Comparison of ENCODE assay signal across 8 mouse cellular contexts in genomic region chrX:167208506-167208820, GRCm38 (mm10). TPM values are rescaled to one million over a fixed set of nuclear protein-coding genes. Genes with fewer than 3 reads are reported as not detected.
DNase-seq lines count a peak whose midpoint lies in the region; ATAC-seq and TF ChIP-seq lines count a peak whose summit lies in the region.

No protein-coding gene starts in this region.

- peak; percentile 37 to 44 for DNase-seq in spleen, postnatal 36 days (ENCODE audit: low spot score in 2 of 2)
- DNase-seq in spleen, adult 12 weeks (ENCODE audit: low spot score) = no peak
- peak; percentile 25 to 28 for DNase-seq in left cerebral cortex, postnatal 36 days (ENCODE audit: low spot score in 2 of 2)
- DNase-seq in thymus, adult 2 months = no peak
- DNase-seq in frontal cortex, postnatal 14 days (ENCODE audit: low spot score in 2 of 2) = no peak

- peak; percentile 2; the same call in 1 of the 2 replicates for ATAC-seq in common myeloid progenitor, adult 5-6 weeks (replicated peaks; ENCODE audit: low read depth, poor library complexity, severe bottlenecking)
- ATAC-seq in heart, embryonic 13.5 days (ENCODE audit: extremely low read depth, insufficient number of reproducible peaks, low FRiP score, low TSS enrichment) = no peak

- peaks cover 9% of the 10 kb centered on the region for H3K36me3 ChIP-seq in heart, embryonic 13.5 days
- peaks cover 16% of the 10 kb centered on the region for H3K36me3 ChIP-seq in megakaryocyte, embryonic 14.5 days (replicated peaks; ENCODE audit: low read length)
- peaks cover 13% of the 10 kb centered on the region for H3K36me3 ChIP-seq in thymus, adult 2 months (ENCODE audit: control insufficient read depth, insufficient read depth, low read length)

- WGBS in heart, embryonic 13.5 days = 8% methylated on average over 16 of the region's 16 CpGs
- WGBS in thymus, adult 2 months = 2% methylated on average over 16 of the region's 16 CpGs

- H3K4me3 ChIP-seq in heart, embryonic 13.5 days = peak overlapping the region; percentile 71
- H3K4me3 ChIP-seq in megakaryocyte, embryonic 14.5 days (replicated peaks) = peak overlapping the region; percentile 94
- H3K4me3 ChIP-seq in thymus, adult 2 months (ENCODE audit: control insufficient read depth, insufficient read depth, low read length) = peak overlapping the region; percentile 97

- no peaks in the 10 kb centered on the region for H3K9me3 ChIP-seq in heart, embryonic 13.5 days
- no peaks in the 10 kb centered on the region for H3K9me3 ChIP-seq in megakaryocyte, embryonic 14.5 days

- TF ChIP-seq POLR2A in thymus, adult 2 months (IDR thresholded peaks at IDR 0.05; ENCODE audit: control insufficient read depth, extremely low read depth, insufficient read depth, low read length, poor library complexity) = no peak

- TF ChIP-seq CTCF in thymus, adult 2 months (IDR thresholded peaks at IDR 0.05; ENCODE audit: borderline replicate concordance, control insufficient read depth, extremely low read depth, insufficient read depth, low read length, poor library complexity) = no peak

- H3K9ac ChIP-seq in heart, embryonic 13.5 days = peak overlapping the region; percentile 94

- H3K27ac ChIP-seq in heart, embryonic 13.5 days (replicated peaks) = peak overlapping the region; percentile 95
- peak overlapping the region; percentile 96 for H3K27ac ChIP-seq in thymus, adult 2 months (ENCODE audit: control insufficient read depth, insufficient read depth, low read length)

- peaks cover 24% of the 10 kb centered on the region for H3K4me1 ChIP-seq in heart, embryonic 13.5 days
- H3K4me1 ChIP-seq in megakaryocyte, embryonic 14.5 days = peaks cover 50% of the 10 kb centered on the region
- peaks cover 21% of the 10 kb centered on the region for H3K4me1 ChIP-seq in thymus, adult 2 months (replicated peaks; ENCODE audit: control insufficient read depth, insufficient read depth, low read length)

- 0 out of 2 replicates have a peak, but pooled peaks cover 7% of the 10 kb centered on the region for H3K27me3 ChIP-seq in heart, embryonic 13.5 days (replicated peaks)
- peaks cover 5% of the 10 kb centered on the region for H3K27me3 ChIP-seq in megakaryocyte, embryonic 14.5 days (replicated peaks)
- no peaks in the 10 kb centered on the region for H3K27me3 ChIP-seq in thymus, adult 2 months (ENCODE audit: control insufficient read depth, insufficient read depth, low read length)

- H3K4me2 ChIP-seq in heart, embryonic 13.5 days = peak overlapping the region; percentile 71

- intact Hi-C loops in left cerebral cortex, postnatal 36 days (cut with DNase I) = loop anchor here (5.0 to 10.0 kb wide), 4 partner anchors 101 to 546 kb away; no protein-coding TSS in a partner anchor

RNA-seq across cellular contexts. Expression of gene Tmsb4x, which starts 0.7 kb away (rescaled TPM):
- total RNA-seq in common myeloid progenitor, adult 5-6 weeks (2017) = 1,342 and 1,379 TPM in 2 replicates
- polyA plus RNA-seq in heart, embryonic 13.5 days (2015; fragmentation: Nextera tagmentation; extraction: Ambion mirVana) = 3,022 and 3,158 TPM in 2 replicates
- 100 to 1,000 TPM; 896 to 982 TPM for total RNA-seq in left cerebral cortex, postnatal 36 days (2021)
- 91.6 and 827 TPM in 2 replicates for polyA plus RNA-seq in megakaryocyte, embryonic 14.5 days (2012; ENCODE audit: insufficient read depth, low replicate concordance)
- 442 and 583 TPM in 2 replicates for polyA plus RNA-seq in thymus, adult 2 months (2012; rRNA removed)

RNA-seq across cellular contexts. Expression of gene Tlr8, which starts 55.7 kb away (rescaled TPM):
- 1.1 TPM in 1 of 2 replicates, not detected in the other for total RNA-seq in common myeloid progenitor, adult 5-6 weeks (2017)
- polyA plus RNA-seq in heart, embryonic 13.5 days (2015; fragmentation: Nextera tagmentation; extraction: Ambion mirVana) = 0.24 and 0.57 TPM in 2 replicates
- under 1 TPM; 0.12 to 0.16 TPM for total RNA-seq in left cerebral cortex, postnatal 36 days (2021)
- polyA plus RNA-seq in megakaryocyte, embryonic 14.5 days (2012; ENCODE audit: insufficient read depth, low replicate concordance) = 0.88 TPM in 1 of 2 replicates, not detected in the other
- 1.1 and 1.6 TPM in 2 replicates for polyA plus RNA-seq in thymus, adult 2 months (2012; rRNA removed)

Comparison
In these comparisons a context has a peak if more than half of its experiments do, and no peak if none do; other contexts are left out.
1. DNase-seq: peak in spleen, postnatal 36 days (2 of 2) and left cerebral cortex, postnatal 36 days (2 of 2); none in spleen, adult 12 weeks (single experiment), thymus, adult 2 months (single experiment) and frontal cortex, postnatal 14 days (0 of 2).
2. Peak in every context shown above with its lines, with median percentiles within 50 percentile points of each other: H3K4me3 ChIP-seq.